In the genomic region with DNA sequence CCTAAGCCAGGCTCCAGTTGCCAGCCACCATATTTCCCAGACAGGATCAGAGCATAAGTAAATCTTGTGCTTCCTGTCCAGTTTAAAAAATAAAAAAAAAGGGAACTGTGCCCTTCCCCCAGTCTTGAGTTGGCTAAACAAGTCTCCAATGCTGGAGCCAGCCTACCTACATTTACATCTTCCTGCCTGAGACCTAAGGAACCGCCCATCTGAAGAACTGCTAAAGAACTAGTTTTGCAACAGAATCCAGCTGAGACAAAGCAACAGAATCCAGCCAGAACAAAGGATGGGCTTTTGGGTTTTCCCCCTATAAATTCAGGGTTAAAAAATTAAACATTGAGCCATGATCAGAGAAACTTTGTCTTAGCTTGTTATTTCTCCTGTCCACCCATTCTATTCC, we compare ENCODE assay signal across 14 mouse cellular contexts.
DNase-seq lines count a peak whose midpoint lies in the region.
"Had no signal": no experiment of that assay in that cellular context is flagged by ENCODE, and none has a peak within 500 bp of the region (broad histone marks: within the 10 kb centered on the region; RNA-seq: fewer than 3 reads in every experiment).

No protein-coding gene starts in this region.

- DNase-seq in ES-CJ7 (ENCODE audit: low read depth, low spot score) (peak; percentile 47), R1 (ENCODE audit: low read depth, low spot score) (peak; percentile 90)
- no peak for DNase-seq in thymus, postnatal 10 days (ENCODE audit: low spot score in 2 of 2)
- DNase-seq in cerebellum, adult 18-20 months: no peak
- no peak for DNase-seq in Muller cell, postnatal 12 days (ENCODE audit: inconsistent ontology term)
- DNase-seq: adrenal gland, adult 2 months; adrenal gland, postnatal 10 days; adrenal gland, postnatal 25 days; cerebellum, adult 11 months; cerebellum, adult 2 months; cerebellum, adult 9-10 months; cerebellum, postnatal 10 days; cerebellum, postnatal 25 days; forebrain, postnatal 0 days had no signal

Comparison
In these comparisons a context has a peak if more than half of its experiments do, and no peak if none do; other contexts are left out.
1. DNase-seq: peak in ES-CJ7 (single experiment) and R1 (single experiment); none in thymus, postnatal 10 days (0 of 2), cerebellum, adult 18-20 months (0 of 2) and Muller cell, postnatal 12 days (single experiment).